Mouse (Mus musculus) G1E (cell line): ENCODE data around the gene Frem2. TPM values are rescaled to one million over a fixed set of nuclear protein-coding genes. Genes with fewer than 3 reads are reported as not detected.
A peak's percentile ranks its signal among the peaks of the same experiment; 100 is the strongest.

Experiments
- ATAC-seq: 2 replicates; pipeline ENCODE4 v1.8.0; 2016; ENCODE audit warnings: mild to moderate bottlenecking; ENCODE audit not compliant: insufficient number of reproducible peaks, poor library complexity, low FRiP score, severe bottlenecking; ENCODE audit errors: extremely low read depth
- DNase-seq: peaks from one replicate; pipeline ENCODE4 v3.0.0; 2012; ENCODE audit warnings: low spot score
- H3K27me3 ChIP-seq: 2 replicates; pipeline ENCODE4 v1.6.1; 2012; ENCODE audit warnings: mild to moderate bottlenecking, low read length, inconsistent platforms; ENCODE audit not compliant: insufficient read depth
- H3K36me3 ChIP-seq: replicated peaks from 2 replicates; pipeline ENCODE3; 2012; ENCODE audit warnings: mild to moderate bottlenecking, inconsistent platforms
- H3K4me1 ChIP-seq: 2 replicates; pipeline ENCODE4 v1.6.1; 2012; ENCODE audit warnings: low read depth, low read length, inconsistent platforms, mixed read lengths; ENCODE audit not compliant: insufficient read depth
- H3K4me3 ChIP-seq: 2 replicates; pipeline ENCODE4 v1.5.1; 2012; ENCODE audit warnings: low read depth, mild to moderate bottlenecking, inconsistent platforms, low read length, moderate library complexity, mixed read lengths
- H3K9me3 ChIP-seq: replicated peaks from 2 replicates; pipeline ENCODE4 v1.6.1; 2012; ENCODE audit warnings: inconsistent platforms
- CTCF ChIP-seq: IDR thresholded peaks from 2 replicates; pipeline ENCODE4 v1.5.1; 2012; ENCODE audit warnings: low read depth, low read length, inconsistent platforms, mixed read lengths
- GATA1 ChIP-seq: IDR thresholded peaks from 2 replicates; pipeline ENCODE4 v1.6.1; 2012; ENCODE audit warnings: borderline replicate concordance, low read length, inconsistent platforms, mixed read lengths
- GATA2 ChIP-seq: IDR thresholded peaks from 2 replicates; pipeline ENCODE4 v1.6.1; 2012; ENCODE audit warnings: low read depth, low read length, inconsistent platforms, borderline replicate concordance
- POLR2AphosphoS5 ChIP-seq: IDR thresholded peaks from 2 replicates; pipeline ENCODE4 v1.6.1; 2012; ENCODE audit warnings: low read depth, low read length, inconsistent platforms; ENCODE audit not compliant: insufficient replicate concordance
- TAL1 ChIP-seq: conservative IDR thresholded peaks from 2 replicates; pipeline ENCODE4 v1.6.1; 2012; ENCODE audit warnings: low read depth, low read length, inconsistent platforms, mixed read lengths
- polyA plus RNA-seq: library from polyadenylated mRNA; stranded (reverse); fragments of >175 nt; gene quantifications from 2 replicates; pipeline ENCODE4 v1.2.3, GENCODE M21; 2012
- total RNA-seq, 2 experiments: library from RNA; stranded (forward) in 1 of 2; stranded (reverse) in 1 of 2; fragments of 200-1000 nt in 1 of 2; fragments of >200 nt in 1 of 2; fragmentation: Nextera tagmentation in 1 of 2; gene quantifications; 2 replicates each; pipeline ENCODE4 v1.2.3; 2014 to 2017

The Frem2 gene
- total and polyA plus RNA-seq, 3 experiments, result 0.16 TPM; not detected in 2

- DNase-seq (no peak), ATAC-seq (no peak)
- H3K9me3 ChIP-seq, result no peaks in the 10 kb centered on the region
- H3K4me3 ChIP-seq, result no peak overlapping the region
- H3K4me1 ChIP-seq, result 0 out of 2 replicates have a peak, but pooled peaks cover 2% of the 10 kb centered on the region
- peaks cover 2% of the 10 kb centered on the region; the same call in 1 of the 2 replicates for H3K27me3 ChIP-seq
- peaks cover 14% of the 10 kb centered on the region for H3K36me3 ChIP-seq
- TF ChIP-seq GATA1, result no peak
- TF ChIP-seq CTCF, result no peak
- no peak for TF ChIP-seq GATA2
- no peak for TF ChIP-seq POLR2AphosphoS5
- TF ChIP-seq TAL1, result no peak
These were observed 170.6 kb downstream of the Frem2 start for GRCm38 (mm10) chr3:53486561-53486960.

- Histone ChIP-seq H3K4me3 (no peak overlapping the region), H3K27me3 (peaks cover 2% of the 10 kb centered on the region; the same call in 1 of the 2 replicates), H3K4me1 (0 out of 2 replicates have a peak, but pooled peaks cover 2% of the 10 kb centered on the region), H3K9me3 (no peaks in the 10 kb centered on the region), H3K36me3 (peaks cover 42% of the 10 kb centered on the region)
- no peak for ATAC-seq
- TF ChIP-seq TAL1 (no peak), CTCF (no peak), GATA2 (no peak), GATA1 (no peak), POLR2AphosphoS5 (no peak)
- no peak for DNase-seq
These were observed 173.6 kb downstream of the Frem2 start for GRCm38 (mm10) chr3:53483414-53484059.

GRCm38 (mm10) chr3:53478419-53479046, 178.6 kb downstream of the Frem2 start:
- DNase-seq (no peak), ATAC-seq (no peak)
- TF ChIP-seq POLR2AphosphoS5 (no peak), GATA1 (no peak), TAL1 (no peak), CTCF (no peak), GATA2 (no peak)
- Histone ChIP-seq H3K9me3 (no peaks in the 10 kb centered on the region), H3K36me3 (peaks cover 89% of the 10 kb centered on the region), H3K4me1 (no peaks in the 10 kb centered on the region), H3K4me3 (no peak overlapping the region), H3K27me3 (no peaks in the 10 kb centered on the region)

- DNase-seq (no peak), ATAC-seq (no peak)
- no peaks in the 10 kb centered on the region for H3K4me1 ChIP-seq
- no peaks in the 10 kb centered on the region for H3K27me3 ChIP-seq
- H3K9me3 ChIP-seq, result no peaks in the 10 kb centered on the region
- H3K4me3 ChIP-seq, result no peak overlapping the region
- TF ChIP-seq POLR2AphosphoS5 (no peak), GATA1 (no peak)
- H3K36me3 ChIP-seq, result peaks cover 95% of the 10 kb centered on the region
These were observed 179.7 kb downstream of the Frem2 start for GRCm38 (mm10) chr3:53477468-53477867.

- ATAC-seq, result peak; percentile 64
- H3K4me1 ChIP-seq, result no peaks in the 10 kb centered on the region
- H3K4me3 ChIP-seq, result no peak overlapping the region
- TF ChIP-seq GATA1 (no peak), CTCF (no peak), POLR2AphosphoS5 (no peak), TAL1 (no peak), GATA2 (no peak)
- peaks cover 96% of the 10 kb centered on the region for H3K36me3 ChIP-seq
- H3K9me3 ChIP-seq, result no peaks in the 10 kb centered on the region
- peak; percentile 9 for DNase-seq
- H3K27me3 ChIP-seq, result no peaks in the 10 kb centered on the region
These were observed 181.3 kb downstream of the Frem2 start for GRCm38 (mm10) chr3:53475889-53476288.

GRCm38 (mm10) chr3:53474179-53474578, 183.0 kb downstream of the Frem2 start:
- Histone ChIP-seq H3K4me1 (0 out of 2 replicates have a peak, but pooled peaks cover 2% of the 10 kb centered on the region), H3K27me3 (no peaks in the 10 kb centered on the region), H3K4me3 (no peak overlapping the region), H3K9me3 (no peaks in the 10 kb centered on the region), H3K36me3 (peaks cover 97% of the 10 kb centered on the region)
- ATAC-seq, result no peak
- TF ChIP-seq GATA2, result no peak
- no peak for TF ChIP-seq GATA1
- TF ChIP-seq TAL1, result no peak
- no peak for TF ChIP-seq CTCF
- TF ChIP-seq POLR2AphosphoS5, result no peak
- DNase-seq, result no peak
